Mouse (Mus musculus) liver, adult 2 months (tissue): ENCODE measurements around the gene Copb1. TPM values are rescaled to one million over a fixed set of nuclear protein-coding genes. Genes with fewer than 3 reads are reported as not detected.

Experiments
- DNase-seq: peaks from one replicate; pipeline ENCODE4 v3.0.0-alpha.2; 2011; ENCODE audit warnings: low read depth, low spot score; ENCODE audit errors: extremely low read depth
- H3K27ac ChIP-seq: fragments of 200-500 bp; replicated peaks from 2 replicates; pipeline ENCODE4 v1.5.1; 2012; ENCODE audit warnings: low read depth, mild to moderate bottlenecking, control low read depth, inconsistent platforms, low read length; ENCODE audit not compliant: insufficient read depth
- H3K27me3 ChIP-seq: fragments of 200-500 bp; 2 replicates; pipeline ENCODE4 v1.6.1; 2012; ENCODE audit warnings: mild to moderate bottlenecking, moderate library complexity, low read length, inconsistent platforms; ENCODE audit not compliant: control insufficient read depth, insufficient read depth
- H3K36me3 ChIP-seq: fragments of 200-500 bp; 2 replicates; pipeline ENCODE4 v1.6.1; 2012; ENCODE audit warnings: low read length, inconsistent platforms; ENCODE audit not compliant: control insufficient read depth, insufficient read depth
- H3K4me1 ChIP-seq: fragments of 200-500 bp; 2 replicates; pipeline ENCODE4 v1.6.1; 2011; ENCODE audit warnings: low read length; ENCODE audit not compliant: control insufficient read depth, insufficient read depth
- H3K4me3 ChIP-seq: fragments of 200-500 bp; 2 replicates; pipeline ENCODE4 v1.5.1; 2011; ENCODE audit warnings: low read depth, mild to moderate bottlenecking, control low read depth, low read length, moderate library complexity; ENCODE audit not compliant: insufficient read depth
- H3K79me2 ChIP-seq: fragments of 200-500 bp; 2 replicates; pipeline ENCODE4 v1.6.1; 2012; ENCODE audit warnings: inconsistent platforms, mild to moderate bottlenecking, low read length, moderate library complexity; ENCODE audit not compliant: control insufficient read depth, insufficient read depth
- H3K9ac ChIP-seq: fragments of 200-500 bp; 2 replicates; pipeline ENCODE4 v1.6.1; 2012; ENCODE audit warnings: low read depth, mild to moderate bottlenecking, control low read depth, inconsistent platforms, low read length
- CTCF ChIP-seq: fragments of 200-500 bp; IDR thresholded peaks from 2 replicates; pipeline ENCODE4 v1.5.1; 2011; ENCODE audit warnings: low read depth, low read length, control low read depth
- POLR2A ChIP-seq: fragments of 200-500 bp; IDR thresholded peaks from 2 replicates; pipeline ENCODE4 v1.6.1; 2011; ENCODE audit warnings: low read length, control low read depth; ENCODE audit not compliant: insufficient read depth; ENCODE audit errors: extremely low read depth
- WGBS: fragments of 180-500 bp; shearing (Covaris S2); methylation state at CpG from one replicate; pipeline ENCODE4 v1.1.7; 2018; 5-methylcytosine and 5-hydroxymethylcytosine counted together
- polyA plus RNA-seq: library from polyadenylated mRNA; depleted of rRNA; stranded (reverse); fragments of >200 nt; gene quantifications from 2 replicates; pipeline ENCODE4 v1.2.3, GENCODE M21; 2012
- total RNA-seq: library from RNA; depleted of rRNA; stranded (reverse); fragments of >200 nt; gene quantifications from 2 replicates; pipeline ENCODE4 v1.2.3, GENCODE M21; 2014

The Copb1 gene
- total and polyA plus RNA-seq, 2 experiments = 20.3 to 82.7 TPM

- TF ChIP-seq CTCF (no peak), POLR2A (no peak)
- H3K36me3 ChIP-seq = no peaks in the 10 kb centered on the region
- no peaks in the 10 kb centered on the region for H3K27me3 ChIP-seq
- H3K79me2 ChIP-seq = no peaks in the 10 kb centered on the region
- H3K9ac ChIP-seq = no peak overlapping the region
- no peak overlapping the region for H3K4me3 ChIP-seq
- no peak for DNase-seq
- H3K4me1 ChIP-seq = no peaks in the 10 kb centered on the region
- no peak overlapping the region for H3K27ac ChIP-seq
- 91% methylated on average over 6 of the region's 6 CpGs for WGBS
Measured at GRCm38 (mm10) chr7:114193284-114194067, 61.0 kb downstream of the Copb1 start.

DNA sequence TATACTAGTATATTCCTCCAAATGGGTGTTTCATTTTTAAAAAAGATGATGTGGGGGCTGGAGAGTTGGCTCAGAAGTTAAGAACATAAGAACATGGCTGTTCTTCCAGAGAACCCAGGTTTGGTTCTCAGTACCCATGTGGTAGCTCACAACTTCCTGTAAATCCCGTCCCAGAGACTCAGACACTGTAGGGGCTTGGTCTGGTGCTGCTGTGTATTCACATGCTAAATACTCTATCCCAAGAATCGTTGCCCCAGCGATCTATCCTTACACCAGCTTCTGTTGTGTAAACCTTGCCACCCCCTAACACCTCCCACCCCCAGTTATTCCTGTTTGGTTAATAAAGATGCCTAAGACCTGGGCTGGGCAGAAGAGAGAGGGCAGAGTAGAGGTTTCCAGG lies 61.9 kb downstream of the Copb1 start:
- DNase-seq = no peak
- Histone ChIP-seq H3K27ac (no peak overlapping the region), H3K4me1 (no peaks in the 10 kb centered on the region), H3K36me3 (no peaks in the 10 kb centered on the region), H3K4me3 (no peak overlapping the region), H3K27me3 (no peaks in the 10 kb centered on the region), H3K79me2 (no peaks in the 10 kb centered on the region), H3K9ac (no peak overlapping the region)
- WGBS = 75% methylated on average over 3 of the region's 3 CpGs
- TF ChIP-seq CTCF (no peak), POLR2A (no peak)

- 83% methylated on average over 6 of the region's 6 CpGs for WGBS
Measured at GRCm38 (mm10) chr7:114183416-114183815, 71.1 kb downstream of the Copb1 start.

DNA sequence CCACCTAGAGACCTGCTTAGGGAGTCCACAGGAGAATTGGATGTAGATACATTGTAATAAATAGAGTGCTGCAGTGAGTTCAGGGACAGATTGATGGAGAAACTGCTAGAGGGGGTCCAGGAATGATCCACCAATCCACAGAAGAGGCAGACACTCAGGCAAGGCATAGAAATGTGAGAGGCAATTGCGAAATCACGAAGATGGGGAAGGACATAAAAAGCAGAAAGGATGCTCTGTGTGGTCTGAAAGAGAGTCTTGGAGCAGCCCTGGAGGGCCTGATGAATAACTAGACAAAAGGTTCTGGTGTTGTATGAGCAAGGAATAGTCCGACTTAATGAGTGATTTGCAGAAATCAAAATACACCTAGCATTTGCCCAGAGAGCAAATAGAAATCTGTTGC lies 71.8 kb downstream of the Copb1 start:
- WGBS = 65% methylated on average over 3 of the region's 3 CpGs

More at GRCm38 (mm10) chr7:114183416-114183815, 71.1 kb downstream of the Copb1 start:
- Histone ChIP-seq H3K36me3 (no peaks in the 10 kb centered on the region), H3K4me1 (peaks cover 7% of the 10 kb centered on the region), H3K9ac (no peak overlapping the region), H3K27ac (no peak overlapping the region), H3K4me3 (no peak overlapping the region), H3K79me2 (no peaks in the 10 kb centered on the region), H3K27me3 (no peaks in the 10 kb centered on the region)
- TF ChIP-seq POLR2A (no peak), CTCF (no peak)
- DNase-seq = no peak

GRCm38 (mm10) chr7:114181391-114181790 lies 73.1 kb downstream of the Copb1 start:
- Histone ChIP-seq H3K27me3 (no peaks in the 10 kb centered on the region), H3K9ac (no peak overlapping the region), H3K27ac (no peak overlapping the region), H3K4me1 (peaks cover 7% of the 10 kb centered on the region), H3K4me3 (no peak overlapping the region), H3K79me2 (no peaks in the 10 kb centered on the region), H3K36me3 (no peaks in the 10 kb centered on the region)
- TF ChIP-seq CTCF (no peak), POLR2A (no peak)
- DNase-seq = peak; percentile 55
- 22% methylated on average over 5 of the region's 5 CpGs for WGBS

More for the DNA sequence above, 71.8 kb downstream of the Copb1 start:
- DNase-seq = no peak
- Histone ChIP-seq H3K4me3 (no peak overlapping the region), H3K4me1 (peaks cover 7% of the 10 kb centered on the region), H3K27me3 (no peaks in the 10 kb centered on the region), H3K9ac (no peak overlapping the region), H3K79me2 (no peaks in the 10 kb centered on the region), H3K36me3 (no peaks in the 10 kb centered on the region), H3K27ac (no peak overlapping the region)
- no peak for TF ChIP-seq POLR2A
- no peak for TF ChIP-seq CTCF

- peaks cover 3% of the 10 kb centered on the region for H3K4me1 ChIP-seq
- no peaks in the 10 kb centered on the region for H3K36me3 ChIP-seq
- H3K4me3 ChIP-seq = no peak overlapping the region
- no peaks in the 10 kb centered on the region for H3K79me2 ChIP-seq
- TF ChIP-seq CTCF (no peak), POLR2A (no peak)
- 89% methylated on average over 2 of the region's 2 CpGs for WGBS
- H3K27me3 ChIP-seq = no peaks in the 10 kb centered on the region; the same call in 1 of the 2 replicates
- H3K9ac ChIP-seq = no peak overlapping the region
- DNase-seq = no peak
- H3K27ac ChIP-seq = no peak overlapping the region
Measured at GRCm38 (mm10) chr7:114176588-114176987, 77.9 kb downstream of the Copb1 start.
